Mouse (Mus musculus) kidney, postnatal 14 days (tissue): ENCODE results near the gene Fxyd3.

Experiments
- DNase-seq: peaks from one replicate; pipeline ENCODE4 v3.0.0; 2022; ENCODE audit warnings: mixed read lengths

Fxyd3 gene

DNA sequence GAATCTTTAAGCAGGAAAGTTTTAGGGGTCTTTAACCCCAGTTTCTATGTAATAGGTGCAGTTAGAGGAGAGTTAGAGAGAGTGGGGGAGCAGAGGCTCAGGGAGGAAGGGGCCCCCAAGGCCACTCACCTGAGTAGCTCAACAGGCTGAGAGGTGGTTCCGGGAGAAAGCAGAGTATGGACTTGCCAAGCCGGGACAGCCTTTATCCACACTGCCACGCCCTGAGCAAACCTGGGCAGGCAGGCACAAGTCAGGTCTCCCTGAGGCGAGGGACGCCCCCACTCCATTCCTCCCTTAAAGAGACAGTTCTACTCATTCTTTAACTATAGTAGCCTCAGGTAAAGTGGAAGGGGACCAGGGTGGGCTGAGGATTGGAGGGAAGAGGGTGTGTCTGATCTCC is at the start of gene Fxyd3:
Fxyd3 (minus strand) TSS at position 213 of the 400 bp plus-strand sequence.
- no peak for DNase-seq

DNA sequence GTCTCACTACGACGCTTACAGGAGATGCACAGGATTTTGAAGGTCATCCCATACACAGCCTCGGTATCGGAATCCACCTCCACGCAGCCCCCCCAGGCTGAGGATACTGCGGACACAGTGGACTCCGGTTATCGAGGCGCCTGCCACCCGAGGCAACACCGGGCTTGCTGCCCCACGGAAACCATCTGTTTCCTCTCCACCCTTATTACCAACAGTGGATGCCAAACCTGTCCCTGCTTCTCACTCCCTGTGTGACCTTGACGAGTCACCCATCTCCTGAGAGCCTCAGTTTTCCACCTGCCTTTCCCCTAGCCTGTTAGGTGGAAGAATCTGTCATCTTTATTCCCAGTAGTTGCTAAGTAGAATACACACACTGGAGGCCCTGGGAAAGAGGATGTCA is 48.6 kb upstream of the Fxyd3 start:
- no peak for DNase-seq

- DNase-seq, result no peak
These were observed 47.9 kb upstream of the Fxyd3 start for GRCm38 (mm10) chr7:31124381-31124780.

DNA sequence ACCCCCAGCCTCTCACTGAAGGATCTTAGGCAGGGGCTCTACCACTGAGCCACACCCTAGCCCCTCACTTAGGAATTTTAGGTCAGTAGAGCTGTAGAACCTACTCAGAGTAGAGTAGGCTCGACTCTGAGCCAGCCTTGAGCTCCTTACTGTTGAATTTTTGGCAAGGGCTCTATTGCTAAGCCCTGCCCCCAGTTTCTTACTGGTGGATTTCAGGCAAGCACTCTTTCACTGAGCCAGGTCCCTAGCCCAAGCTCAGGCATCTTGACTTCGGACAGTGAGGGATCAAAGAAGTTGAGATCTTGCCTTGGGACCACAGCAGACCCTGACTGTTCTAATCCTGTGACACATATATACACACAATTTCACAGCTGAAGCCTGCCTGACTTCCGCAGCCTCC is 47.2 kb upstream of the Fxyd3 start:
- DNase-seq, result no peak

DNA sequence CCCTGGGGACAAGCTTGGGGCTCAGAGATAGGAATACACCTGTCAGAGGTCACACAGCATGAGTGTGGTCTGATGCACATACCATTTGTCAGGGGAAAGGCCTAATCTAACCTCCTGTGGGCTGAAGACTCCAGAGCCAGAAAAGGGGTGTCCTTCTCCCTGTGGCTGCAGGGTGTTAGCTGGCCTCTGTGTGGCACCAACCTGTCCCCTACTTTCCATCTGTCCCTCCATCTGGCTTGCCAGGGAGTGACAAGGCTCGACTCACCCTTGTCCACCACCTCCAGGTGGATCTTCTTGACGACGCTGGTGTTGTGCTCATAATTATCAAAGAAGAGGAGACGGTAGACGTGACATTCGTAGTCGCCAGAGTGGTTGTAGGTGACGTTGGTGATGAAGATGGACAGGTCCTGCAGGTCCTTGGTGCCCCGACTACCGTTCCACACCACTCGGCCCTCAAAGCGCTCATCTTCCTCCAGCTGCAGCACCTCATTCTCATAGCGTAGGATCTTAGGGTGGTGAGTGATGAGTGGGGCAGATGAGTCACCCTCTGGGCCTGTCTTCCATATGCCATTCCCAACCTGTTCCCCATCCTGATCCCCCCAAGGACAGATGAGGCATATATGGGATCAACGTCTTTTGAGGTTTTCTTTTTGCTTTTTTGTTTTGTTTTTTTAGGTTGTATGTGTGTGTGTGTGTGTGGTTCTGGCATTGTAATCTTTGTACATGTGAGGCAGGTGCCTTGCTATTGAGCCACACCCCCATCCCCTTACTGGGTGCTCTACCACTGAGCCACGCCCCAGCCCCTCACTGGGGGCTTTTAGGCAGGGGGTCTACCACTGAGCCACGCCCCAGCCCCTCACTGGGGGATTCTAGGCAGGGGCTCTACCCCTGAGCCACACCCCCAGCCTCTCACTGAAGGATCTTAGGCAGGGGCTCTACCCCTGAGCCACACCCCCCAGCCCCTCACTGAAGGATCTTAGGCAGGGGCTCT is 46.4 kb upstream of the Fxyd3 start:
- DNase-seq, result no peak

- DNase-seq, result no peak
These were observed 43.1 kb upstream of the Fxyd3 start for GRCm38 (mm10) chr7:31119556-31119955.

DNA sequence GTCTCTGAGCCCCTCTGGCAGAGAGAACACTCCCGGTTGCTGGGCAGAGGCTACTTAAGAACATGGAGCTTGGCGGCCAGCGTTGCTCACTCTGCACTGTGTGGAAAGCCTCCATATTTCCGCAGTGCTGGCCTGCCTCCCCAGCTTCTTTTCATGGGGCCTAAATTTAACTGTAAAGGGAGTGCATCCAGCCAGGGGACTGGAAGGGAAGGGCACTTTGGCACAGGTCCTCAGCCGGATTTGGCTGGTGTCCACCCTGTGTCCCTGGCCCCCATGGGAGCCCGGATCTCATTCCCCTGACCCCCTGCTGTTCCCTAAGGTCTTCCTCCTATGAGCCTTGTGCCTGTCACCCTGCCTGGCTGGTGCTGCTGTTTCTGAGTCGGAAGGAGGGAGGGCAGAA is 42.0 kb upstream of the Fxyd3 start:
- peak; percentile 53 for DNase-seq

DNA sequence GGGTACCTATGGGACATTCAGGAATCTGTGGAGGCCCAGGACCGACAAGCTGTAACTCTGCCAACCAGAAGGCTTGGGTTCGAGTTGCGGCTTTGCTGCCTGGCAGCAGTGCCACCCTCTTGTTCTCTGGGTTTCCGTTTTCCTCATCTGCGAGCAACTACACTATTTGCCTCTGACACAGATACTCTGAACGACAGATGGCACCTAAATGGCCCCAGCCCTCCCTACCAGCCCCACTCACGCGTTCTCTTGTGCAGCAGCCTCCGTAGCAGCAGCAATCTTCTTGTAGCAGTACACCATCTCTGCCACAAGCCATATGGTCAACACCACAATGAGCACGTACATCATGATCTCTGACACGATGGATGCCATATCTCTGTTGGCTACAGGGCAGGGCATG is 41.0 kb upstream of the Fxyd3 start:
- no peak for DNase-seq

- DNase-seq, result no peak
These were observed 40.2 kb upstream of the Fxyd3 start for GRCm38 (mm10) chr7:31116721-31117145.

DNA sequence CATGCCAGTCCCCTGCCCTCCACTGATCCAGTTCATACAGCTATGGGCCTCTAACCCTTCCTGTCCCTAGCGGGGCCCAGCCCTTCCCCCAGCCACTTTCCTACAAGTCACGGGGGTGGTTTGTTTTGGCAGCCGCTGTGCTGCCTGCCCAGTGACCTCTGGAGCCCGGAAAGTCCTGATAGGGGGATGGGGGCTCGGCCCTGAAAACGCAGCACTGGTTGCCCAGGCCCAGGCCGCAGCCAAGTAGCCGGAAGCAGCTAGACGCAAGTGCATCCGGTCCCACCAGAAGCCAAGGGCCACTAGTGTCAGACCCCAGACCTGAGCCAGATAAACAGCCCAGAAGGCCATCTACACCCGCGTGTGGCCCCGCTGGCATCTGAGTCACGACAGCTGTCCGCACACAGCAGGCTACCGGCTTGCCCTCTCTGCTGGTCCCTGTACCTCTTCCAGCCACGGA is 39.1 kb upstream of the Fxyd3 start:
- DNase-seq, result peak; percentile 91

DNA sequence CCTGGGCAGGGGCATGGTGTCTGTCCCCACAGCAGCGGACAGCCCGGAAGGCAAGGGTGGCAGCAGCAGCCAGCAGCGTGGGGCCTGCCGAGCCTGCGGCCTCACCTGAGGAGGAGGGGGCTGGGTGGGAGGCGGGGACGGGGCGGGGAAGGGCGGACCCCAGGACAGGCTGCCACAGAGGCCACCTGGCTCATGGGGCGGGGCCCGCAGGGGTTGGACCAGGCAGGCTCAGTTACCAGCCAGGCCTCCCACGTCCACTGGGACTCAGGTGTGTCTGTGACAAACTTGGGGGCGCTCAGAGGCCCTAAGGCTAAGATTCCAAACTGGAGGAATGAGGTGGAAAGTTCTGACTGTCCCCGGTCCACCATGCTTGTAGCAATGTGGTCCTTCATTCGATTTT is 38.7 kb upstream of the Fxyd3 start, which contains the start of gene Hpn:
Hpn (minus strand) TSS at position 109 of the 400 bp plus-strand sequence.
- peak; percentile 91 for DNase-seq

DNA sequence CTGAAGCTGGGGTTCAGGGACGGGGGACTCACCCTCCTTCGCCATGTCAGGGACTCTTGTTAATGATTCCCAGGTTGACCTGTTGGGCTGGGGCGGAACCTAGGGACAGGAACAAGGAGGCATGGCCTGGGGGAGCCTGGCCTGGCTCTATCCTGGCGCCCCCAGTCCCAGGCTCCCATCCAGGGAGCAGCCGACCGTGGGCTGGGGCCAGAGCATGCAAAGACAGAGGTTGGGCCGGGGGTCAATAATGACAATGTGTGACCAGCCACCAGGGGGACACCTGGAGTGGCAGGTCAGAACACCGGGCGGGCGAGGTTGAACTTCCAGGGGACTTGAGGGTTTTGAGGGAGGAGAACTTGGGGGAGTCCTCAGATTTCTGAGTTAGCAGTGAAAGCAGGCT is 38.1 kb upstream of the Fxyd3 start:
- DNase-seq, result peak; percentile 73

DNA sequence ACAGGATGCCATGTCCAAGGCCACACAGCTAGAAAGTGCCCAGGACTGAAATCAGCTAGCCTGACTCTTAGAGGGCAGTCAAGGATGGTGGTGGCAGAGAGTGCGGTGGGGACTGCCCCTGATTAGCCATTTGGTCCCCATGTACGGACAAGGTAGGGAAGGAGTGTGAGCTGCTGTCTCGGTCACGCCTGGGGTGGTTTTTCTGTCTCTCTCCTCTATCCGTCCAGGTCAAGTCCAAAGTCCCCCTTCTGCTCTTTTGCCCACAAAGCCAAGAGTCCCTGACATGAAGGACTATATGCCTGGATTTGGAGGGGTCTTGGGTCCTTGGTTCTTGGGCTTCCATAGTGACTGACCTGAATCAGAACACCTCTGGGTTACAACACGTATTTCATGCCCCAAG is 37.3 kb upstream of the Fxyd3 start:
- peak; percentile 66 for DNase-seq

GRCm38 (mm10) chr7:31112036-31112435 is 35.5 kb upstream of the Fxyd3 start:
- DNase-seq, result peak; percentile 49

DNA sequence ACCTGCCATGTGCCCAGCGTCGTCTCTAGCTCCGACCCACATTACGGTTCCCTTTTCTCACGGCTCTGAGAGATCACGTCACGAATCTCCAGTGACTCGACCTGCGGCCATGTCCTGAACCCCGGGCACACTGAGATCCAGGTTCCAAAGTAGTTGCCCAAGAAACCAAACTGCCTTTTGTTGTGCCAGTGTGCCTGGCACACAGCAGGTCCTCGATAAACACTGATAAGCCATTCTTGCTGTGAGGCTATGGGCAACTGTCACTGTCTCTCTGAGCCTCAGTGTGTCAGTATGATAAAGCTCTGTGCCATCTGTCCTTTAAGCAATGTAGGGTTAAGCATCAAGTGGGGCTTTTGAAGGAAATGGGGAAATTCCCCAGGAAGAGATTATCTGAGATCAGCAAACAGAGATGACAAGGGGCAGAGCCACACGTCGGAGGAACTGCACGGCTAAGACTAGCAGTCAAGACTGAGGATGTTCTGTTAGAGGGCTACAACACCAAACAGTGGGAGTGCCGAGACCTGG is 34.4 kb upstream of the Fxyd3 start:
- no peak for DNase-seq

GRCm38 (mm10) chr7:31109796-31110195 is 33.3 kb upstream of the Fxyd3 start:
- DNase-seq, result no peak

DNA sequence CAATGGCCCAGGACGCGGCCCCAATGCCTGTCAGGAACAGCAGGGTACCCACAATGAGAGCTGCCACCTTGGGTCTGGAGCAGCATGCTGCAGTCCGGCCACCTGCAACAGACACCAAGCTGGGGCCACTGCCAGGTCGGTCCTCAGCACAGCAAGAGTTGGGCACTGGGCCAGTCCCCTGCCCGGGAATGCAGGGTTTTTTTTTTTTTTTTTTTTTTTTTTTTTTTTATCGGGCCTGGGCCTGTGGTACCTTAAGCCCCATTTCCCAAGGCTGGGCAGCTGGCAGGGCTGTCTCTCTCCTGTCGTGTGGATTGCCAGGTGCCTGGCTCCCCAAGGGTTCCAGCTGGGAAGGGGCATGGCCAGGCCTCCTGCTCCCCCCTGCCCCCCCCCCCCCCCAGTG is 32.6 kb upstream of the Fxyd3 start:
- peak; percentile 85 for DNase-seq

GRCm38 (mm10) chr7:31107781-31108180 is 31.3 kb upstream of the Fxyd3 start:
- no peak for DNase-seq

- no peak for DNase-seq
These were observed 29.7 kb upstream of the Fxyd3 start for GRCm38 (mm10) chr7:31106166-31106565.

- DNase-seq, result peak; percentile 67
These were observed 28.7 kb upstream of the Fxyd3 start for GRCm38 (mm10) chr7:31105061-31105768.

- DNase-seq, result no peak
These were observed 24.3 kb upstream of the Fxyd3 start for GRCm38 (mm10) chr7:31100786-31101185.

DNA sequence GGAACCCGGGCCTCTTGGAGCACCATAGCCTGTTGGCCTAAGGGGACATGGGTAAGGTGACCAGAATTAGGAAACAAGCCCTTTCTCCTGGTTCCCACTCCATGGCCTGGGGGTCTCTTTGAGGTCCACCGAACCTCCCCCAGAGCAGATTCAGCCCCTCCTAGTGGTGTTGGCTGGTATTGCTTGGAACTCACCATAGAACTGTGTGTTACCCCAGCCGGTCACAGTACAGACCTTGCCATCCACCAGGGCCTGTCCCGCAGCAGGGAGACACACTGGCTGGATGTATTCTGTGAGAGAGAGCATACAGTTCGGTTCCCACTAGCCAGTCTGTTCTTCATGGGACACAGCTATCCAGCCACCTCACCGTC is 23.1 kb upstream of the Fxyd3 start:
- no peak for DNase-seq
